Mouse (Mus musculus) forebrain, embryonic 16.5 days (tissue): ENCODE measurements around the gene Tekt3. TPM values are rescaled to one million over a fixed set of nuclear protein-coding genes. Genes with fewer than 3 reads are reported as not detected.

Experiments used
- ATAC-seq: fragments of 200-750 bp; cut with Nextera tagmentation; 2 replicates; pipeline ENCODE4 v1.8.0; 2017; ENCODE audit warnings: mild to moderate bottlenecking, moderate library complexity
- H3K27ac ChIP-seq: fragments of 300-500 bp; sonication (generic); 2 replicates; pipeline ENCODE4 v1.5.1; 2014; ENCODE audit warnings: low read length, control low read depth
- H3K27me3 ChIP-seq: fragments of 300-500 bp; sonication (generic); replicated peaks from 2 replicates; pipeline ENCODE4 v1.6.1; 2014; ENCODE audit warnings: low read length; ENCODE audit not compliant: control insufficient read depth, insufficient read depth
- H3K36me3 ChIP-seq: fragments of 300-500 bp; sonication (generic); 2 replicates; pipeline ENCODE4 v1.6.1; 2014; ENCODE audit not compliant: control insufficient read depth, insufficient read depth
- H3K4me1 ChIP-seq: fragments of 300-500 bp; sonication (generic); replicated peaks from 2 replicates; pipeline ENCODE4 v1.6.1; 2014; ENCODE audit warnings: low read length; ENCODE audit not compliant: control insufficient read depth, insufficient read depth
- H3K4me2 ChIP-seq: fragments of 300-500 bp; sonication (generic); 2 replicates; pipeline ENCODE4 v1.6.1; 2014; ENCODE audit warnings: mild to moderate bottlenecking, low read length, control low read depth
- H3K4me3 ChIP-seq: fragments of 300-500 bp; sonication (generic); replicated peaks from 2 replicates; pipeline ENCODE4 v1.5.1; 2014; ENCODE audit warnings: mild to moderate bottlenecking, low read length, control low read depth
- H3K9ac ChIP-seq: fragments of 300-500 bp; sonication (generic); replicated peaks from 2 replicates; pipeline ENCODE4 v1.6.1; 2014; ENCODE audit warnings: low read depth, low read length, control low read depth
- H3K9me3 ChIP-seq: fragments of 300-500 bp; sonication (generic); 2 replicates; pipeline ENCODE4 v1.6.1; 2016; ENCODE audit warnings: low read length; ENCODE audit not compliant: control insufficient read depth
- WGBS: fragments of 180-500 bp; shearing (Covaris S2); extraction: QIAGEN DNeasy Blood & Tissue Kit; methylation state at CpG from one replicate; pipeline ENCODE4 v1.1.7; 2014; 5-methylcytosine and 5-hydroxymethylcytosine counted together
- polyA plus RNA-seq: library from polyadenylated mRNA; unstranded; fragments of >200 nt; fragmentation: Nextera tagmentation; extraction: Ambion mirVana; gene quantifications from 2 replicates; pipeline ENCODE4 v1.2.1, GENCODE M21; 2015

Gene Tekt3
- not detected in 2 replicates for polyA plus RNA-seq

DNA sequence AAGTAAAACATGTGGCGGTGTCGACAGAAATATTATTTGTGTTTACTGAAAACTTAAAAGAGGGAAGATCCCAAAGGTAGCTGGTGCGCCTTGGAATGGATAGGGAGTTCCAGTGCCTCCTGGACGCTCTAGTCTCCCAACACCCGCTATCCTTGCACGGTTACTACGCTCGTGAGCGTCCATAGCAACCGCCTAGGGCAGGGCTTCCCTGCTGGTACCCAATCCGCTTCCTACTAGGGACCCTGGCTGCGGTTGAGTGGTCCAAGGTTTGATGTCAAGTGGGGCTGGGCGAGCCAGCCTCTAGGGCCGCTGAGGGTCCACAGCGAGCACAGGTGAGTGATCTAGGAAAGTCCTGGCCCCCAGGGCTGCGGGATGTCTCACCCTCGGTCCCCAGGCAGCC, at the start of gene Tekt3:
Gene Tekt3, plus strand, starts transcription at position 209 of the 400 bp plus-strand sequence.
- Histone ChIP-seq H3K4me3 (no peak within 1 kb of the TSS), H3K27me3 (no peaks in the 10 kb centered on the region), H3K36me3 (no peaks in the 10 kb centered on the region), H3K4me2 (no peak within 1 kb of the TSS), H3K4me1 (no peaks in the 10 kb centered on the region), H3K9ac (no peak within 1 kb of the TSS), H3K9me3 (no peaks in the 10 kb centered on the region), H3K27ac (no peak within 1 kb of the TSS)
- WGBS: 10% methylated on average over 17 of the region's 17 CpGs
- no peak; the same call in 1 of the 2 replicates for ATAC-seq

DNA sequence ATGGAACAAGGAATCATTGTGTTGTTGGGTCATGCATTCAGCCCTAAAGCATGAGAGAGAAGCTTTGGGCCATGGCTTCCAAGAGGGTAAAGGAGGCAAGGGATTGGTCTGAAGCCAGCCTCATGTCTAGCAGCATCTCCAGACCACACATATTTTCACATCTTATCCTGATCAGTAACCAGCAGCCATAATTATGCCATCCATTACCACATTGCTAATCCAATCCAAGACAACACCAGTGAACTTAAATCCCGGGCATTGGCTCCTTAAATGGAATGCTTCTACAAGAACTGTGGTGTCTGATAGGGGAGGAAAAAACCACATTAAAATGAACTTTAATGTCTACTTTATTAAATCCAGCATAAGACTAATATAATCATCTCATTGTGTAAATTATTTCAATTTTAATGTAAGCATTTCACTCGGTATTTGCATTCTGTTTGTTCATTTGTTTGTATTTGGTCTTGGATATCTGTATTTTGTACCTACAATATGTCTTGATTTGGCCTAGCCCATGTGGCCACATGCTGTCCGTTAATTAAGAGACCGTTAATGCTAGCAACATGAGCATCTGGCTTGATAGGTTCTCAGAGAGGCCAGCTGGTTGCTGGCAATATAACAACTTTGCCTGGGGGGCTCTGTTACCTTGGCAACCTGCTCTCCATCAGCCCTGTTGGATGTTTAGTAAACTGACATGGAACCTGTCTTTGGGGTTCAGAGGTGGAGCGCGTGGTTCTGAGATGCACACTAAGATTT, 43.9 kb upstream of the Tekt3 start:
- WGBS: 43% methylated on average over 6 of the region's 6 CpGs
- peak; percentile 36; the same call in 1 of the 2 replicates for ATAC-seq
- H3K27ac ChIP-seq: no peak overlapping the region

DNA sequence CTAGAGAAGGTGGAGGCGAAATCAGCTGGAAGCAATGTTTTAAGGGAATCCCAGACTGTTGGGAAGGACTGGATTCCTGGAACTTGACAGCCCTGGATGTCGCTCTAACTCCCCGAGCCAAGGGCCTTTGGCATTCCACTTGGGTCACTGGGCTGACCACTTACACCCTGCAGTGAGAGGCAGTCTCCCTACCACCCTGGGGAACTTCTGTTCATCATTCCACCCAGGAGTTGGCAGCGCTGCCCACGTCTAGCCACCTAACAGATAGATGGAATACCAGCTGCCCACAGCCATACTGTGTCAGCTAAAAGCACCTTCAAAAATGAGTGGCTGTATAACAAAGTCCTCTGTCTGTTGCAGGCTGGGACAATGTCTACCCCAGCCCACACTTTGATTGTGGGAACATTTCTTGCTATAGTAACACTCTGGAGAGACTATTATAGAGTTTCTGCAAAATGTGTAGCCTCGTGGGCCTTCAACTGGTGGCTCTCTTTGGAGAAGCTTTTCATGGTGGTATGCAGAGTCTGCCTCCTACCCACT, 43.3 kb upstream of the Tekt3 start:
- no peak overlapping the region for H3K27ac ChIP-seq
- no peak overlapping the region for H3K4me2 ChIP-seq
- H3K9ac ChIP-seq: no peak overlapping the region
- ATAC-seq: 0 out of 2 replicates have a peak, but pooled peaks have one; percentile 10
- peaks cover 11% of the 10 kb centered on the region for H3K4me1 ChIP-seq
- no peaks in the 10 kb centered on the region for H3K9me3 ChIP-seq
- no peak overlapping the region for H3K4me3 ChIP-seq
- H3K36me3 ChIP-seq: no peaks in the 10 kb centered on the region
- 80% methylated on average over 6 of the region's 6 CpGs for WGBS
- H3K27me3 ChIP-seq: no peaks in the 10 kb centered on the region

More for the DNA sequence above, 43.9 kb upstream of the Tekt3 start:
- no peaks in the 10 kb centered on the region for H3K27me3 ChIP-seq
- H3K9me3 ChIP-seq: no peaks in the 10 kb centered on the region
- no peak overlapping the region for H3K4me2 ChIP-seq
- H3K9ac ChIP-seq: no peak overlapping the region
- H3K4me1 ChIP-seq: peaks cover 11% of the 10 kb centered on the region
- no peaks in the 10 kb centered on the region for H3K36me3 ChIP-seq
- no peak overlapping the region for H3K4me3 ChIP-seq

DNA sequence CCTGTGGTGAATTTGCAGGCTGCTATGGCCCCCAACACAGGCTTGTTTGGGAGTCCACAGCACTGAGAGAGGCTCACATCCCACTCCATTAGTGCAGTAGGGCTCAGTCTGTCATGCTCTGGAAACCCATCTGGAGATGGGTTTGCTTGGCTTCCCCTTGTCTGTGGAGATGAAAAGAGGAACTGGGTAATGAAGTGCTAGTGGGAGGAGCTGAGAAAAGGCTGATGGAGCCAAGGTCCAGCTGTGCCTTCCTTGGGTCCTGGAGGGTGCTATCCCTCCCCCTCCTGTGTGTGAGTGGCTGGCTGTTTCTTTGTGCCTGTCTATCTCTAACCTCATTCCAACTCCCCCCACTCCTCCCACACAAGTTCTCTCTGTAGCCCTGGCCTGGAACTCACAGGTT, 40.8 kb upstream of the Tekt3 start:
- H3K27me3 ChIP-seq: no peaks in the 10 kb centered on the region
- H3K4me2 ChIP-seq: no peak overlapping the region
- peaks cover 14% of the 10 kb centered on the region for H3K4me1 ChIP-seq
- no peaks in the 10 kb centered on the region for H3K36me3 ChIP-seq
- ATAC-seq: no peak
- no peak overlapping the region for H3K27ac ChIP-seq
- H3K9me3 ChIP-seq: no peaks in the 10 kb centered on the region
- H3K9ac ChIP-seq: no peak overlapping the region
- H3K4me3 ChIP-seq: no peak overlapping the region

DNA sequence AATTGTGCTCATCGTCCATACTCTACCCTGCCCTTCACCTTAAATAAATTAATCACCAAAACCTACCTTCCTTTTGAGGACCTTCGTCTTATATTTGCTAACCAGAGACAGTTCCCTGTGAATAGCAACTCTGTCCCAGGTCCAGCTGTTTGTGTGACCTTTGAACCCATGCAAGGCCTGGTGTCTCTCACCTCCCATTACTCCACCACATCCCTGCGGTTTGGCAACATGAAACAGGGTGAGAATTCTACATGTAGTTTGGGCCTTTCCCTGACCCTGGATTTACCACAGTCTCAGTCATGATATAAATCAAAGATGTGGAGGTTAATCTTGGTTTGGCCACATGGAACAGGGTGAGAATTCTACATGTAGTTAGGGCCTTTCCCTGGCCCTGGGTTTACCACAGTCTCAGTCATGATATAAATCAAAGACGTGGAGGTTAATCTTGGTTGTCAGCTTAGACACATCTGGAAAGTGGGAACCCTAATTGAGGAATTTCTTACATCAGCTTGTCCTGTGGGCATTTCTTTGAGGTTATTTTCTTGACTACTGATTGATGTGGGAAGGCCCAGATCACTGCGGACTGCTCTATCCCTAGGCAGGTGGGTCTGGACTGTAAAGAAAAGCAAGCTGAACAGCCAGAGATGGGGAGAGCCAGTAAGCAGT, 40.2 kb upstream of the Tekt3 start:
- H3K4me2 ChIP-seq: no peak overlapping the region
- H3K27ac ChIP-seq: no peak overlapping the region
- no peaks in the 10 kb centered on the region for H3K36me3 ChIP-seq
- no peak for ATAC-seq
- WGBS: 80% methylated on average over 5 of the region's 5 CpGs
- no peaks in the 10 kb centered on the region for H3K27me3 ChIP-seq
- H3K9me3 ChIP-seq: no peaks in the 10 kb centered on the region
- H3K4me3 ChIP-seq: no peak overlapping the region
- peaks cover 15% of the 10 kb centered on the region for H3K4me1 ChIP-seq
- no peak overlapping the region for H3K9ac ChIP-seq

DNA sequence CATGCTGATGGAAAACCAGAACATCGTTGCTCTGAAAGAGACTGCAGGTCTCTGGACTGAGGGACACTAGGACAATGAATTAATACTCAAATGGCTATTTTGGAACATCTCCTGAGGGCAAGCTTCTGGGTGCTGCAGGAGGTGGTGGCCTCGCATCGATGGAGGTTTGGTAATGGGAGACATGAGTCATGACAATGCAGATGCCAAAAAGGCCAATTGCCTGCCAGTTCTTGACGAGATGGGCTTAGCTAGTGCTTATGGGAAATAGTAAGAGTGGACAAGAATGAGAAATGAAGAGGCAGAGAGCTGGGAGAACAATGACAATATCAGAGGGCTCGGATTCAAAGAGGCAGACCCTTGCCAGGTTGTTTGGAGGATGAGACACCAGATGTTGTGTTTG, 38.0 kb upstream of the Tekt3 start:
- Histone ChIP-seq H3K4me3 (no peak overlapping the region), H3K9me3 (no peaks in the 10 kb centered on the region)
- WGBS: 81% methylated on average over 5 of the region's 5 CpGs

DNA sequence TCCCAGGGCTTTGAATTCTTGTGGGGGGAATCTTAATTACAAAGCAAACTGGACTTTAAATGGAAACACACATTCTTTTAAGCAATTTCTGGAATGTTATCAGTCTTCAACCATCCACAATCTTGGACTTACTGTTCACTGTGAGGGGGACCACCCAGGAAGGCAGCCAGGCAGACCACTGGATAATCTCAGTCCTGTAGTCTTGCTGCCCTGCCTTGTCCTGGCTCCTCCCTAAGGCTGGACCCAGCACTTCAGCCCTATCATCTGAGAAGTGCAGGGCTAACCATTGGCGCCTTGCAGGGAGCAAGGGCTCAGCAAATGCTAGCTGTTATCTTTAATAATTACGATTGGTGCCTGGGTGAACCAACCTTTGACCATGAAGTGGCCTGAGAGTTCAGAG, 37.3 kb upstream of the Tekt3 start:
- H3K9me3 ChIP-seq: no peaks in the 10 kb centered on the region
- no peak overlapping the region for H3K4me2 ChIP-seq
- 87% methylated on average over 2 of the region's 2 CpGs for WGBS
- no peak overlapping the region for H3K27ac ChIP-seq
- no peaks in the 10 kb centered on the region for H3K36me3 ChIP-seq
- no peak overlapping the region for H3K9ac ChIP-seq
- H3K4me1 ChIP-seq: peaks cover 7% of the 10 kb centered on the region
- ATAC-seq: no peak
- H3K4me3 ChIP-seq: no peak overlapping the region
- H3K27me3 ChIP-seq: no peaks in the 10 kb centered on the region

More for the DNA sequence above, 38.0 kb upstream of the Tekt3 start:
- no peak overlapping the region for H3K27ac ChIP-seq
- no peak overlapping the region for H3K4me2 ChIP-seq
- no peak for ATAC-seq
- H3K4me1 ChIP-seq: peaks cover 7% of the 10 kb centered on the region
- H3K27me3 ChIP-seq: no peaks in the 10 kb centered on the region
- H3K9ac ChIP-seq: no peak overlapping the region
- H3K36me3 ChIP-seq: no peaks in the 10 kb centered on the region

DNA sequence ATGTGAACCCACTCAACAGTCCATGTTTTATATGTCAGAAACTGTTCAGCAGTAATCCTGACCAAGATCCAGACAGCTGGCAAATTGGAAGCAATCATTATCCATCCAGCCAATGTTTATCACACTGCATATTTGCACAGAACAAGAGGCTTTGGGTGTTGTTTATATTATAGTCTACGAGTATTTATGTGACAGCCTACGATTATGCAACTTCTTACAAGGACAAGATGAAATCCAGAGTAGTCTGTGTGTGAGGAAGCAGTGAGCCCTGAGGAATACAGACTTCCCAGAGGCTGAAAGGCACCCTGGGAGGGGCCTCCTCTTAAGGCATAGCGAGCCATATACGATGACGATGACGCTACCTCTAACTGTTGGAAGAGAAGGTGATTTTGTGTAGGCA, 36.0 kb upstream of the Tekt3 start:
- 66% methylated on average over 6 of the region's 6 CpGs for WGBS
- Histone ChIP-seq H3K4me1 (peaks cover 6% of the 10 kb centered on the region), H3K9me3 (no peaks in the 10 kb centered on the region), H3K27ac (no peak overlapping the region), H3K36me3 (no peaks in the 10 kb centered on the region), H3K27me3 (no peaks in the 10 kb centered on the region), H3K9ac (no peak overlapping the region), H3K4me3 (no peak overlapping the region), H3K4me2 (no peak overlapping the region)
- ATAC-seq: peak; percentile 72

DNA sequence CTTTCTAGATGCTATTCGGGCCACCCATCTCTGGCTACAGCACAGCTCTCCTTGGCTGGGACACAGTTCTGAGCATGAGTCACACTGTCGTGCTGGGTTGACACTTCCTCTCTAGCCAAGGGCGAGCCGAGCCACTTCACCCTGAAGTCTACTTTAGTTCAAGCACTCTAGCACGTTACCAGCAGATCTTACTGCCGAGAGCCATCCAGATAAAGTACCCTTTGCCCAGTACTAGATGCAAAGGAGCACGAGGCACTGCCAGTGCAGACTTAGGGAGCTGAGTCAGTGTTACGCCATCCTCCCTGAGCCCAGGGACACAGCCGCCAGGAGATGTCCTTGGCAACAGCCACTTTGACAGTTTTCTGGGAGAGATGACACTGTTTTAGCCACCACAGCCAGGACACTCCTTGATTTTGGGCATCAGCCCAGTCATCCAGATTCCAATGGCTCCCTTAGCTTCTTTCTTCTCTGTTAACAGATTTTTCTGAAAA, 34.8 kb upstream of the Tekt3 start:
- Histone ChIP-seq H3K27me3 (no peaks in the 10 kb centered on the region), H3K4me3 (no peak overlapping the region), H3K9me3 (no peaks in the 10 kb centered on the region), H3K36me3 (no peaks in the 10 kb centered on the region), H3K9ac (no peak overlapping the region), H3K4me2 (no peak overlapping the region), H3K27ac (no peak overlapping the region), H3K4me1 (peaks cover 4% of the 10 kb centered on the region)
- 76% methylated on average over 9 of the region's 9 CpGs for WGBS
- ATAC-seq: no peak
